Mouse (Mus musculus) spleen, adult 2 months (tissue): ENCODE measurements at regions not wholly inside any gene's neighbourhood (a gene's known extent, or its start where the extent isn't known, plus 50 kb on each side); places are given as distances from the start of the nearest gene placed in this dataset.

Experiments
- DNase-seq, 2 experiments: peaks; one replicate each; pipeline versions ENCODE4 v3.0.0 to v3.0.0-alpha.2; 2012 to 2021; ENCODE audit warnings: low spot score in 2 of 2, low read depth in 1 of 2
- H3K27ac ChIP-seq: fragments of 200-500 bp; 2 replicates; pipeline ENCODE4 v1.5.1; 2012; ENCODE audit warnings: low read length, inconsistent platforms; ENCODE audit not compliant: insufficient read depth
- H3K27me3 ChIP-seq: fragments of 200-500 bp; 2 replicates; pipeline ENCODE4 v1.6.1; 2012; ENCODE audit warnings: mild to moderate bottlenecking, moderate library complexity, low read length, inconsistent platforms; ENCODE audit not compliant: control insufficient read depth, insufficient read depth
- H3K36me3 ChIP-seq: fragments of 200-500 bp; 2 replicates; pipeline ENCODE4 v1.6.1; 2012; ENCODE audit warnings: mild to moderate bottlenecking, low read length, inconsistent platforms; ENCODE audit not compliant: control insufficient read depth, insufficient read depth
- H3K4me1 ChIP-seq: fragments of 200-500 bp; 2 replicates; pipeline ENCODE4 v1.6.1; 2011; ENCODE audit warnings: inconsistent platforms; ENCODE audit not compliant: control insufficient read depth, insufficient read depth, insufficient read length
- H3K4me3 ChIP-seq: fragments of 200-500 bp; 2 replicates; pipeline ENCODE4 v1.5.1; 2011; ENCODE audit warnings: mild to moderate bottlenecking, inconsistent platforms; ENCODE audit not compliant: insufficient read depth, insufficient read length; ENCODE audit errors: extremely low read depth
- CTCF ChIP-seq: fragments of 200-500 bp; IDR thresholded peaks from 2 replicates; pipeline ENCODE4 v1.5.1; 2011; ENCODE audit warnings: mild to moderate bottlenecking, inconsistent platforms; ENCODE audit not compliant: insufficient read depth, insufficient read length, insufficient replicate concordance; ENCODE audit errors: extremely low read depth
- POLR2A ChIP-seq: fragments of 200-500 bp; IDR thresholded peaks from 2 replicates; pipeline ENCODE4 v1.6.1; 2011; ENCODE audit warnings: low read depth, low read length, inconsistent platforms
- WGBS: fragments of 180-500 bp; shearing (Covaris S2); methylation state at CpG from one replicate; pipeline ENCODE4 v1.1.7; 2018; 5-methylcytosine and 5-hydroxymethylcytosine counted together

- H3K27ac ChIP-seq: no peak overlapping the region
- H3K4me3 ChIP-seq: no peak overlapping the region
- TF ChIP-seq POLR2A (no peak), CTCF (no peak)
- WGBS: 19% methylated on average over 8 of the region's 8 CpGs
- peak in 1 of 2 experiments; percentile 28 for DNase-seq
- peaks cover 8% of the 10 kb centered on the region; the same call in 1 of the 2 replicates for H3K4me1 ChIP-seq
- no peaks in the 10 kb centered on the region for H3K27me3 ChIP-seq
- no peaks in the 10 kb centered on the region for H3K36me3 ChIP-seq
Measured at GRCm38 (mm10) chr2:116988953-116989674, 110.6 kb downstream of the Tmco5 start.

GRCm38 (mm10) chr2:116990106-116990505 is 111.6 kb downstream of the Tmco5 start:
- H3K36me3 ChIP-seq: no peaks in the 10 kb centered on the region
- DNase-seq: no peak
- no peaks in the 10 kb centered on the region for H3K27me3 ChIP-seq
- WGBS: 19% methylated on average over 1 of the region's 1 CpGs
- no peak overlapping the region for H3K27ac ChIP-seq
- peaks cover 8% of the 10 kb centered on the region; the same call in 1 of the 2 replicates for H3K4me1 ChIP-seq
- no peak overlapping the region for H3K4me3 ChIP-seq
- TF ChIP-seq POLR2A (no peak), CTCF (no peak)

- no peak for DNase-seq
- 93% methylated on average over 6 of the region's 6 CpGs for WGBS
- TF ChIP-seq CTCF: no peak
- TF ChIP-seq POLR2A: no peak
- Histone ChIP-seq H3K27me3 (no peaks in the 10 kb centered on the region), H3K27ac (no peak overlapping the region), H3K4me3 (no peak overlapping the region), H3K36me3 (no peaks in the 10 kb centered on the region), H3K4me1 (peaks cover 8% of the 10 kb centered on the region; the same call in 1 of the 2 replicates)
Measured at GRCm38 (mm10) chr2:116991561-116992042, 113.1 kb downstream of the Tmco5 start.

GRCm38 (mm10) chr2:116993724-116994123 is 115.2 kb downstream of the Tmco5 start:
- H3K4me1 ChIP-seq: peaks cover 8% of the 10 kb centered on the region; the same call in 1 of the 2 replicates
- TF ChIP-seq CTCF (no peak), POLR2A (no peak)
- no peaks in the 10 kb centered on the region for H3K27me3 ChIP-seq
- H3K27ac ChIP-seq: no peak overlapping the region
- no peaks in the 10 kb centered on the region for H3K36me3 ChIP-seq
- DNase-seq: no peak
- WGBS: 85% methylated on average over 4 of the region's 4 CpGs
- no peak overlapping the region for H3K4me3 ChIP-seq

GRCm38 (mm10) chr2:116996302-116996701 is 117.8 kb downstream of the Tmco5 start:
- no peaks in the 10 kb centered on the region for H3K36me3 ChIP-seq
- H3K27me3 ChIP-seq: no peaks in the 10 kb centered on the region
- no peak overlapping the region for H3K4me3 ChIP-seq
- no peak for DNase-seq
- WGBS: 82% methylated on average over 6 of the region's 6 CpGs
- TF ChIP-seq POLR2A: no peak
- TF ChIP-seq CTCF: no peak
- H3K4me1 ChIP-seq: no peaks in the 10 kb centered on the region
- H3K27ac ChIP-seq: no peak overlapping the region

- DNase-seq: no peak
- Histone ChIP-seq H3K36me3 (no peaks in the 10 kb centered on the region), H3K27me3 (no peaks in the 10 kb centered on the region), H3K4me3 (no peak overlapping the region), H3K27ac (no peak overlapping the region), H3K4me1 (no peaks in the 10 kb centered on the region)
- TF ChIP-seq CTCF (no peak), POLR2A (no peak)
- WGBS: 23% methylated on average over 1 of the region's 1 CpGs
Measured at GRCm38 (mm10) chr2:116998822-116999221, 120.3 kb downstream of the Tmco5 start.

- 51% methylated on average over 5 of the region's 5 CpGs for WGBS
- Histone ChIP-seq H3K36me3 (no peaks in the 10 kb centered on the region), H3K4me3 (no peak overlapping the region), H3K27ac (no peak overlapping the region), H3K27me3 (no peaks in the 10 kb centered on the region), H3K4me1 (no peaks in the 10 kb centered on the region)
- no peak for DNase-seq
- TF ChIP-seq CTCF: no peak
- TF ChIP-seq POLR2A: no peak
Measured at GRCm38 (mm10) chr2:116999592-116999991, 121.1 kb downstream of the Tmco5 start.

GRCm38 (mm10) chr2:117003976-117004375 is 117.2 kb upstream of the Spred1 start:
- 90% methylated on average over 2 of the region's 2 CpGs for WGBS
- no peak for DNase-seq

More at GRCm38 (mm10) chr2:117003976-117004375, 117.2 kb upstream of the Spred1 start:
- Histone ChIP-seq H3K27ac (no peak overlapping the region), H3K4me1 (no peaks in the 10 kb centered on the region), H3K36me3 (no peaks in the 10 kb centered on the region), H3K27me3 (no peaks in the 10 kb centered on the region), H3K4me3 (no peak overlapping the region)
- TF ChIP-seq CTCF: no peak
- no peak for TF ChIP-seq POLR2A
